Mouse (Mus musculus) testis, adult 2 months (tissue): ENCODE data around the gene Ust.

Experiments used
- CTCF ChIP-seq: fragments of 200-500 bp; IDR thresholded peaks from 2 replicates; pipeline ENCODE4 v1.5.1; 2012; ENCODE audit warnings: low read depth, mild to moderate bottlenecking, inconsistent platforms, low read length, moderate library complexity; ENCODE audit not compliant: control insufficient read depth, insufficient read depth, insufficient replicate concordance
- POLR2A ChIP-seq: fragments of 200-500 bp; IDR thresholded peaks from 2 replicates; pipeline ENCODE4 v1.6.1; 2012; ENCODE audit warnings: low read depth, mild to moderate bottlenecking, inconsistent platforms, low read length, moderate library complexity; ENCODE audit not compliant: control insufficient read depth

DNA sequence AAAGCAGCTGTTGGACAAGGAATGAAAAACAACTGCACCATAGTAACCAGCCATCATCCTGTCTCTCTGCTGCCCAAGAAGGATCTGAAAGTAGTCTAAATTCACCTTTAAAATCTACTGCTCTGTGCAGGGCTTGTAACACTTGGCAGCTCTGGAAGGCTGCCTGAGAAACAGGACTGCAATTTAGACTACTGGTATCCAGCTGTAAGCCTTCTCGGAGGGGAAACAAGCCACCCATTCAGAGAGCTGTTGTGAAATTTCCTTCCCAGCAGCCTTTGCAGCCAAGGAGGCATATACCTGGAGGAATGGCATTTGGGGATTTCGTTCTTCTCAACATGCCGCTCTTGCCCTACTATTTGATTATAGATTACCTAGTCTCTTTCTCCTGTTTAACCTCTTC lies 345.6 kb downstream of the Ust start:
- TF ChIP-seq CTCF (no peak), POLR2A (no peak)
